Mouse (Mus musculus) forelimb bud, embryonic 11.5 days (tissue): ENCODE results near the gene Stim2.
A peak's percentile ranks its signal among the peaks of the same experiment; 100 is the strongest.

Experiments used
- DNase-seq: peaks from one replicate; pipeline ENCODE4 v3.0.0-alpha.2; 2012; ENCODE audit warnings: low read depth, low spot score

Stim2 gene

GRCm38 (mm10) chr5:53994576-53994975 is 3.7 kb upstream of the Stim2 start:
- DNase-seq, result no peak

GRCm38 (mm10) chr5:53995316-53995715 is 3.0 kb upstream of the Stim2 start:
- peak; percentile 38 for DNase-seq

DNA sequence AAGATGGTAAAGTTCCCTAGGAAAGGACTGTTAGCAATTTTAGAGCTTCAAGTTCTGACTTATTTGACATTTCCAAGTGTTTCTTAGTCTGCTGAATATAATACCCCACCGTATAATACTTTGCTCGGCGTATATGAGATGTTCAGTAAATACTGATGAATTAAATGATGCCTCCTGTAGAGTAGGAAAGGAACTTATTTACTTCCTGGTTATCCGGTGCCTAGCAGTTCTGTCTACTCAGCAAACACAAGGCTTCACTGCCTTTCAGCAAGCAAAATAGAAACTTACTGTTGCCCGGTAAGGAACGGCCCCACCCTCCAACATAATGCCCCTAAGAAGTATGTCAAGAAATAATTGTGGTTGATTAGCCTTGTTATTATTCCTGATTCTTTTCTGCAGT is 1.5 kb upstream of the Stim2 start:
- DNase-seq, result no peak

DNA sequence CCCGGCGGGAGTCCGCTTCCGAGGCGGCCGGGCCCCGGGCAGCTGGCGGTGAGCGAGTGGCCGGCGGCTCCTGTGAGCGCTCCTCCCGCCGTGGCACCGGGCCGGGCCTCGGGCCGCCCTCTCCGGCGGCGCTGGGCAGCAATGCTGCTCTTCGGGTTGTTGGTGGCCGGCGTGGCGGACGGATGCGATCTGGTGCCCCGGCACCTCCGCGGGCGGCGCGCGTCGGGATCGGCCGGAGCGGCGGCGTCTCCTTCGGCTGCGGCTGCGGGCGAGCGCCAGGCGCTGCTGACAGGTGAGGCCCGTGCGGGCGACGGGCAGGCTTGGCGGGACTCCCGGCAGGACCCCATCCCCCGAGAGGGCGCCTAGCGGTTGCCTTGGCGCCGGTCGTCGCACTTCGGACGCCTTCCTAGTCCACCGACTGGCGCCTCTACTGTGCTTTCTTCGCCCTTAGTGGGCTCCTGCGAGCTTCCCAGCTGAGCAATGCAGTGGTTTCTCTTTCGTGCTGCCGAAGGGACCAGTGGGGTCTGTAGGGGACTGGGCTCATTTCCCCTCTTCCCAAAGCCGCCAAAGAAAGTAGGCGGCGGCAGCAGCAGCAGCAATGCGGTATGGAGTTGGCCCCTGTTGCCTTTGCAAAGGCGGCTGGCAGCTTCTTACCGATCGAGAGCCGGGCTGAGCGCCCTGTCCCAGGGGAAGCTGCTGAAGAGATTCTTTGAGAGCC is 603 bp downstream of the Stim2 start:
- DNase-seq, result peak; percentile 54

- DNase-seq, result no peak
These were observed 1.1 kb downstream of the Stim2 start for GRCm38 (mm10) chr5:53999461-53999770.

- no peak for DNase-seq
These were observed 1.5 kb downstream of the Stim2 start for GRCm38 (mm10) chr5:53999831-54000230.

DNA sequence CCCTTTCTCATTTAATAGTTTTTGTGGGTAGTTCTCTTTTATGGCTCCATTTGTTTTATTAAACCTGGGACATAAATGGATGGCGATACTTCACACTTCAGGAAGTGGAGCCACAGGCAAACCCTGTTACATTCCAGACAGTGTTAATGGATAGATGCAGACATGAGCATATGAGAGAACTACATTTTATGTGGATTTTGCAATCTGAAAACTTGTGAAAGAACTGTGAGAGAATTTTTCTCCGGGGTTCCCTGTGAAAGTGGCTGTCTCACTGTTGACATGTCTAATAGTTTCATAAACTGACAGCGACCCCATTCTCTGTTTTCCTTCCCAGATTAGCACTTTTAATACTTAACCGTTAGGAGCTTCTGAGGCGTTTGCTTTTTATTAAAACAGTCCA is 2.7 kb downstream of the Stim2 start:
- DNase-seq, result no peak

DNA sequence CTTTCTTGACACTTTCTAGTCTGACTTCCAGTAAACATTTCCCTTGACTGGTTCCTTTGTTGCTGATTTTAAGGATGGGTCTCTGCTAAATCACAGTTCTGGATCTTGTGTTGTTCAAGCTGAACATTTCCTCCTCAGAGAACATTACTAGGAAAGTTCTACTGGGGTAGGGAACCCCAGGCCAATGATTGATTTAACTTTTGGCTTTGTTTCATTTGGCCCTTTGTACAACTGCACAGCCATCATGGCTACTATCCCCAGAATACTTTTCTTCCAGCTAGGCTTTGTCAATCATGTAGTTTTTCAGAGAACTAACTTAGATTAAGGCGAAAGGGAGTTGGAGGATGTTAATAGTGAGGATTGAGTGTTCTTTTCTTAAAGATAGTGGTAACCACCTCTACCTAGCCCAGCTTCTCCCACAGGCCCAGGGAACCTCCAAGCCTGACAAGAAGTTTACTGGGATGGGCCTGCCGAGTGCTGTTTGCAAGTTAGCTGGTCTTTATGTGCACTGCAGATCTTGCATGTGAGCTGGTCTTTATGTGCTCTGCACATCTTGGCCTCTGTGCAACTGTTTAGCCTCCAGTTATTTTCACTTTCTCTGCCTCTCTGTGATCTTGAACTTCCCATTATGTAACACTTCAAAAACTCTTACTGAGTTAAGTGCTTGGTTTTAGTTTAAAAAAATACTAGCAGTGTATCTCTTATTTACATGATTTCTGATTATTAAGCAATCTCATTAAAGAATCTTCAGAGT is 7.0 kb downstream of the Stim2 start:
- DNase-seq, result no peak

DNA sequence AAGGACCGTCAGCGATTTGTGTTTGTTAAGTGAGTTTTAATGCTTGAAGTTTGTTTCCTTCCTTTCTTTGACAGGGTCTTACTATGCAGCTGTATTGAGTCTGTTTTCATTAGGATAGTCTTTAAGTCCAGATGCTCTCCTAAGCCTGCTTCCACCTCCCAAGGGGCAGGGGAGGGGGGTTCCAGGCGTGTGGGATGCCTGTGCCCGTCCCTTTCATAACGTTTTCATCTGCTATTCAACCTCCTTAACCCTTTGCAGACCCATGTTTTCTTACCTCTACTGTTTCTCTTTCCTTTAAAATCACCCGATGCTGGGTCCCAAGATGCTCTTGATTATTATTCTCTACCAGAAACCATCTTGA is 7.5 kb downstream of the Stim2 start:
- DNase-seq, result no peak

DNA sequence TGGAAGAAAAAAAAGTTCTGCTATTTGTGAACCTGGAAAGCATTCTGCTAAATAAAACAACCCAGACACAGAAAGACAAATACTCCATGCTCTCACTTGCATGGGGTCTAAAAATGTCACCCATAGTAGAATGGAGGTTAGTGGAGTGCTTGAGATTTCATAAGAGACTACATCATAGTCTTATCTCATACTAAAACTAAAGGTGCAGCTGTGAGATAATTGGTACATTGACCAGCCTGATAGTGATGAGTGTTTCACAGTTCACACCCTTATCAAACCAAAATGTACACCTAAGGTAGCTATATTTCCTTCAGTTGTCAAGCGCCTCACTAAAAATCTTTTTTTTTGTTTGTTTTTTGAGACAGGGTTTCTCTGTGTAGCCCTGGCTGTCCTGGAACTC is 8.5 kb downstream of the Stim2 start:
- DNase-seq, result no peak

DNA sequence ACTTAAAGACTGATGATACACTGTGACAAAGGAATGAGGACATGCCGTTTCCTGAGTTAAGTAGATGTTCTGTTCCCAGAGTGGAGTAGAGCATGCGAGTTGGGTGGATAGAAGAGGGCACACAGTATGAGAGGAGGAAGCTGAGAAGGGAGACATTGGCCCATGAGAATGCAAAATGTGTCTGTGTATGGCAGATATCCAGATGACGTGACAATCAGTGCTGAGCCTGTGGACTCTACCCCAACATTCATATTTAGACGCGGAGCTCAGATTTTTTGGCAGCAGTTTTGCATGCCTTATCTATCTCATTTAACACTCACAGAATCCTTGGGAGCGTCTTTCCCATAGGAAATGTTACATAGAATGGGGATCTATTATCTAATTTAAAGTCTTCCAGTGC is 9.3 kb downstream of the Stim2 start:
- DNase-seq, result no peak

DNA sequence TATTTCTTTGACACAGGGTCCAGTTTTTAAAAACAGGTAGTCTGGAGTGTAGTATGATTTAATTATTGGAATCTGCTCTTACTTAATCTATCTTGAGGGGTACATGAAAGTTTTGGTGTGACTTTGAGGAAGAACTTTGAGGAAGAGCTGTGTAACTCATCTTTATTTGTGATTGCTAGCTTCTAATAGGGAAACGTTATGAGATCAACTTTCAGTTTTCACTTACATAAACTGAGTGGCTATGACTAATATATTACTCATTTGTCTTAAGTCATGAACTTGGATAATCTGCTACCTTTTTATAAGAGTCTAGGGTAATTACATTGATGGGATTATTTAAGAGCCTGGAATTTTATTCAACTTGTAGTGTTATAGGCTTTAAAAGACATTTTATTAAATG is 15.0 kb downstream of the Stim2 start:
- DNase-seq, result no peak

- DNase-seq, result no peak
These were observed 18.8 kb downstream of the Stim2 start for GRCm38 (mm10) chr5:54017143-54017542.

- no peak for DNase-seq
These were observed 20.6 kb downstream of the Stim2 start for GRCm38 (mm10) chr5:54018856-54019255.

DNA sequence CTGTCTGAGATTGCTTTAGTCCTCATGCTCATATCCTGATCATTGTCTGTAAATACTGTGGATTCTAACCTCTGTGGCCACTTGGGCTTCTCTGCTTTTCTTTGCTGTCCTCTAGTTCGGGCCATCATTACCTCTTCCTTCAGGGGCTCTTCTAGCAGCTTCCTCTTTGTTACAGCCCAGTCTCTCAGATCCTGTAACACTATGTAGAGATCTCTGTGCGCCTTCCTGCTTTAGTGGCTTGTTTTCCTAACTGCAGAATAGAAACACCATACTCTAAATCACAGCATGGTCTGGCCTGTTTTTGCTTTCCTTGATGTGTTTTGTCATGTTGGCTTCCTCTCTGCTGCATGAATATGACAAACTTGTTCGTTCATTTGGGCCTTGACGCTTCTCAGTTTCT is 21.2 kb downstream of the Stim2 start:
- no peak for DNase-seq

DNA sequence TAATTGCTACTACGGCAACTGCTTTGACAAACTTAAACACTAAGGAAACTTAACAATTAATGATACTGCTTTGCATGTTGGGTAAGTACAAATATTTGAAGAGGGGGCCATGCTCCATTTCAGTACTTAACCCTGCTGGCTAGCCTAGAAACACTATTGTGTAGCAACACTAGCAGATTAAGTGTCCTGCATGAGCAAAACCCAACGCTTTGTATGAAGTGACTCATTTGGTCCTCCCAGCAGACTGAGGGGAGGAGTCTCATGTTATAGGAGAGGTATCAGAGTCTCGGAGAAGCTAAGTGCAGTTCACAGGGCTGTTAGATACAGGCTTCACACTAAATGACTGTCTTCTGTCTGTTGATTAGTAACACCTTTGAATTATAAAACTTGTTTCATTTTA is 26.3 kb downstream of the Stim2 start:
- DNase-seq, result no peak

- no peak for DNase-seq
These were observed 27.3 kb downstream of the Stim2 start for GRCm38 (mm10) chr5:54025630-54026029.

GRCm38 (mm10) chr5:54033217-54033616 is 34.9 kb downstream of the Stim2 start:
- DNase-seq, result no peak

DNA sequence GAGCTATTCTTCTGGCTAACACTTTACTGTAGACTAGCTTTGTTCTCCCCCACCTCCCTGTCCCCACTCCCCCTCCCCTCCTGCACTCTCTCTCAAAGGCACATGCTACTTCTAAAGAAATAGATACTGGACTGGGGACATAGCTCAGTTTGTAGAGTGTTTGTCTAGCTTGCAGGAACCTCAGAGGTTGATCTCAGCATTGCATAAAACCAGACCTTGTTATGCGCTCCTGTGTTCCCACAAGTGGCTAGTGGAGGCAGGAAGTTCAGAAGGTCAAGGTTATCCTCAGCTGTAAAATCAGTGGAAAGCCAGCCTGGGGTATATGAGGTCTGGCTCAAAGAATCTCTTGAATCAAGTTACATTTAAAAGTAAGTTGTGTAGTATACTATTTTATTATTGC is 36.4 kb downstream of the Stim2 start:
- no peak for DNase-seq

- no peak for DNase-seq
These were observed 40.3 kb downstream of the Stim2 start for GRCm38 (mm10) chr5:54038615-54039014.

- no peak for DNase-seq
These were observed 42.2 kb downstream of the Stim2 start for GRCm38 (mm10) chr5:54040527-54040926.

DNA sequence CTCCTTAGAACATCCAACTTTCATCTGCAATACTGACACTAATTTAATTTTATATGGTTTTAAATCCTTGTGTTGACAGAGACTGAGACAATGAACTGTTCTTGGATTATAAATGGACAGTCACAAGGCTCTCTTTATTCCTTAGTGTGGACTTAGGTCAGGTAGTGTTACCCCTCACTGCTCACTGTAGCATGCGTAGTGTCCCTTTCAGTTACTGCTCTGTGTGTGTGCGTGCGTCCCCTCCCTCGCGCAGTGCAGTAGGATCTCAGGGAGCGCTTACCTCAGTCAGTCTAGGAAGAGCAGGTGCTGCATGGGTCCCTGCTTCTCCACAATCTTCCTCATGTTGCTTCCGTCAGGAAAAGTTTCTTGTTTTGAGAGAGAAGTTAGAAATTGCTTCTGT is 43.7 kb downstream of the Stim2 start:
- DNase-seq, result no peak

- DNase-seq, result no peak
These were observed 47.2 kb downstream of the Stim2 start for GRCm38 (mm10) chr5:54045523-54045922.

DNA sequence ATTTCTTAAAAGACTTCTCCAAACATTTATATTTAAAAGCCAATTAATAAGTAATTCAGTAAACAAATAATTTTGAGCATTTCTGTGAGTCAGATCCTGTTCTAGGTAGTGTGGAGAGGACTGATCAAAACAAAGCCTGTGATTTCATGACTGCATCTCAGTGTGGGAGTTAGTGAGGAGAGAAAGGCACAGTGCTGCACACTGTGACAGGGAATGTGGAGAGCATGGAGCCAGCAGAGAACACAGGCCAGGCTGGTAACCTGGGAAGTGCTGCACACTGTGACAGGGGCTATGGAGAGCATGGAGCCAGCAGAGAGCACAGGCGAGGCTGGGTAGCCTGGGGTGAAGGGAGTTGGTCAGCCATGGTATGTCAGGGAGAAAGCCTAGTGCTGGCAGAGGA is 48.1 kb downstream of the Stim2 start:
- DNase-seq, result no peak
